Mouse (Mus musculus) kidney, embryonic 16.5 days (tissue): ENCODE data around the gene Mpdz. TPM values are rescaled to one million over a fixed set of nuclear protein-coding genes. Genes with fewer than 3 reads are reported as not detected.
A peak's percentile ranks its signal among the peaks of the same experiment; 100 is the strongest.

Experiments
- ATAC-seq: fragments of 200-750 bp; cut with Nextera tagmentation; 2 replicates; pipeline ENCODE4 v1.8.0; 2017; ENCODE audit warnings: moderate TSS enrichment; ENCODE audit not compliant: low FRiP score, low TSS enrichment
- H3K27ac ChIP-seq: fragments of 300-500 bp; sonication (generic); 2 replicates; pipeline ENCODE4 v1.5.1; 2014; ENCODE audit warnings: low read length
- H3K27me3 ChIP-seq: fragments of 300-500 bp; sonication (generic); 2 replicates; pipeline ENCODE4 v1.6.1; 2014; ENCODE audit warnings: low read length, control low read depth, mixed read lengths; ENCODE audit not compliant: insufficient read depth
- H3K36me3 ChIP-seq: fragments of 300-500 bp; sonication (generic); 2 replicates; pipeline ENCODE4 v1.6.1; 2014; ENCODE audit warnings: low read length, control low read depth, mixed read lengths; ENCODE audit not compliant: insufficient read depth
- H3K4me1 ChIP-seq: fragments of 300-500 bp; sonication (generic); 2 replicates; pipeline ENCODE4 v1.6.1; 2014; ENCODE audit warnings: low read length, control low read depth, mixed read lengths; ENCODE audit not compliant: insufficient read depth
- H3K4me2 ChIP-seq: fragments of 300-500 bp; sonication (generic); replicated peaks from 2 replicates; pipeline ENCODE4 v1.6.1; 2014; ENCODE audit warnings: low read depth, low read length
- H3K4me3 ChIP-seq: fragments of 300-500 bp; sonication (generic); 2 replicates; pipeline ENCODE4 v1.5.1; 2014; ENCODE audit warnings: mild to moderate bottlenecking, low read length
- H3K9ac ChIP-seq: fragments of 300-500 bp; sonication (generic); replicated peaks from 2 replicates; pipeline ENCODE4 v1.6.1; 2014; ENCODE audit warnings: low read length
- H3K9me3 ChIP-seq: fragments of 300-500 bp; sonication (generic); 2 replicates; pipeline ENCODE4 v1.6.1; 2016; ENCODE audit warnings: low read length, control low read depth
- WGBS: fragments of 180-500 bp; shearing (Covaris S2); extraction: QIAGEN DNeasy Blood & Tissue Kit; methylation state at CpG from one replicate; pipeline ENCODE4 v1.1.7; 2014; 5-methylcytosine and 5-hydroxymethylcytosine counted together
- polyA plus RNA-seq: library from polyadenylated mRNA; unstranded; fragments of >200 nt; fragmentation: Nextera tagmentation; extraction: Ambion mirVana; gene quantifications from 2 replicates; pipeline ENCODE4 v1.2.1, GENCODE M21; 2015

The Mpdz gene
- polyA plus RNA-seq, 1 experiment from 2014 or later = 32.3 TPM

- Histone ChIP-seq H3K4me2 (no peak overlapping the region), H3K9ac (no peak overlapping the region), H3K9me3 (no peaks in the 10 kb centered on the region), H3K27me3 (no peaks in the 10 kb centered on the region), H3K36me3 (peaks cover 10% of the 10 kb centered on the region; the same call in 1 of the 2 replicates), H3K4me3 (no peak overlapping the region), H3K27ac (no peak overlapping the region), H3K4me1 (no peaks in the 10 kb centered on the region)
- no peak for ATAC-seq
- WGBS = 88% methylated on average over 2 of the region's 2 CpGs
These were observed 109.0 kb downstream of the Mpdz start for GRCm38 (mm10) chr4:81333628-81333991.

- Histone ChIP-seq H3K27me3 (no peaks in the 10 kb centered on the region), H3K9ac (no peak overlapping the region), H3K4me2 (no peak overlapping the region), H3K36me3 (peaks cover 10% of the 10 kb centered on the region; the same call in 1 of the 2 replicates), H3K4me1 (no peaks in the 10 kb centered on the region), H3K4me3 (no peak overlapping the region), H3K27ac (no peak overlapping the region), H3K9me3 (no peaks in the 10 kb centered on the region)
- 72% methylated on average over 11 of the region's 11 CpGs for WGBS
- 0 out of 2 replicates have a peak, but pooled peaks have one; percentile 39 for ATAC-seq
These were observed 109.6 kb downstream of the Mpdz start for GRCm38 (mm10) chr4:81332901-81333627.

- no peaks in the 10 kb centered on the region for H3K9me3 ChIP-seq
- peaks cover 10% of the 10 kb centered on the region; the same call in 1 of the 2 replicates for H3K36me3 ChIP-seq
- 78% methylated on average over 6 of the region's 6 CpGs for WGBS
- no peak overlapping the region for H3K27ac ChIP-seq
- no peaks in the 10 kb centered on the region for H3K27me3 ChIP-seq
- no peak for ATAC-seq
- H3K4me2 ChIP-seq = no peak overlapping the region
- H3K9ac ChIP-seq = no peak overlapping the region
- H3K4me1 ChIP-seq = no peaks in the 10 kb centered on the region
- H3K4me3 ChIP-seq = no peak overlapping the region
These were observed 110.2 kb downstream of the Mpdz start for GRCm38 (mm10) chr4:81332439-81332841.

- no peak overlapping the region for H3K27ac ChIP-seq
- H3K27me3 ChIP-seq = no peaks in the 10 kb centered on the region
- no peaks in the 10 kb centered on the region for H3K4me1 ChIP-seq
- no peak for ATAC-seq
- H3K4me2 ChIP-seq = no peak overlapping the region
- no peak overlapping the region for H3K9ac ChIP-seq
- peaks cover 3% of the 10 kb centered on the region; the same call in 1 of the 2 replicates for H3K36me3 ChIP-seq
- no peaks in the 10 kb centered on the region for H3K9me3 ChIP-seq
- no peak overlapping the region for H3K4me3 ChIP-seq
- WGBS = 81% methylated on average over 2 of the region's 2 CpGs
These were observed 114.9 kb downstream of the Mpdz start for GRCm38 (mm10) chr4:81327694-81328093.

GRCm38 (mm10) chr4:81323853-81324252 lies 118.8 kb downstream of the Mpdz start:
- H3K4me2 ChIP-seq = no peak overlapping the region
- no peak overlapping the region for H3K4me3 ChIP-seq
- no peak overlapping the region for H3K9ac ChIP-seq
- no peak overlapping the region for H3K27ac ChIP-seq
- H3K36me3 ChIP-seq = peaks cover 6% of the 10 kb centered on the region; the same call in 1 of the 2 replicates
- no peaks in the 10 kb centered on the region for H3K4me1 ChIP-seq
- no peaks in the 10 kb centered on the region for H3K9me3 ChIP-seq
- no peak for ATAC-seq
- H3K27me3 ChIP-seq = no peaks in the 10 kb centered on the region
- 88% methylated on average over 4 of the region's 4 CpGs for WGBS

GRCm38 (mm10) chr4:81322232-81322631 lies 120.4 kb downstream of the Mpdz start:
- Histone ChIP-seq H3K36me3 (peaks cover 13% of the 10 kb centered on the region), H3K9ac (no peak overlapping the region), H3K27ac (no peak overlapping the region), H3K9me3 (no peaks in the 10 kb centered on the region), H3K4me1 (no peaks in the 10 kb centered on the region), H3K4me2 (no peak overlapping the region), H3K27me3 (no peaks in the 10 kb centered on the region), H3K4me3 (no peak overlapping the region)
- no peak for ATAC-seq
- 86% methylated on average over 3 of the region's 3 CpGs for WGBS

- Histone ChIP-seq H3K36me3 (peaks cover 11% of the 10 kb centered on the region; the same call in 1 of the 2 replicates), H3K27me3 (no peaks in the 10 kb centered on the region), H3K4me1 (peaks cover 11% of the 10 kb centered on the region), H3K27ac (peak overlapping the region; percentile 29; the same call in 1 of the 2 replicates), H3K4me3 (no peak overlapping the region), H3K9ac (no peak overlapping the region), H3K9me3 (no peaks in the 10 kb centered on the region), H3K4me2 (no peak overlapping the region)
- WGBS = 66% methylated on average over 5 of the region's 5 CpGs
- ATAC-seq = 0 out of 2 replicates have a peak, but pooled peaks have one; percentile 46
These were observed 128.0 kb downstream of the Mpdz start for GRCm38 (mm10) chr4:81314618-81315017.

GRCm38 (mm10) chr4:81313246-81313645 lies 129.4 kb downstream of the Mpdz start:
- no peaks in the 10 kb centered on the region for H3K27me3 ChIP-seq
- peaks cover 11% of the 10 kb centered on the region; the same call in 1 of the 2 replicates for H3K36me3 ChIP-seq
- H3K4me3 ChIP-seq = no peak overlapping the region
- no peaks in the 10 kb centered on the region for H3K9me3 ChIP-seq
- H3K4me1 ChIP-seq = peaks cover 12% of the 10 kb centered on the region
- 82% methylated on average over 4 of the region's 4 CpGs for WGBS
- no peak overlapping the region for H3K27ac ChIP-seq
- no peak for ATAC-seq
- H3K4me2 ChIP-seq = no peak overlapping the region
- H3K9ac ChIP-seq = no peak overlapping the region

GRCm38 (mm10) chr4:81310168-81310474 lies 132.5 kb downstream of the Mpdz start:
- ATAC-seq = peak; percentile 19; the same call in 1 of the 2 replicates
- Histone ChIP-seq H3K27ac (peak overlapping the region; percentile 53; the same call in 1 of the 2 replicates), H3K36me3 (0 out of 2 replicates have a peak, but pooled peaks cover 3% of the 10 kb centered on the region), H3K4me2 (no peak overlapping the region), H3K27me3 (no peaks in the 10 kb centered on the region), H3K9ac (no peak overlapping the region), H3K4me3 (no peak overlapping the region), H3K9me3 (no peaks in the 10 kb centered on the region), H3K4me1 (peaks cover 12% of the 10 kb centered on the region)
- WGBS = 60% methylated on average over 2 of the region's 2 CpGs

- peak; percentile 63; the same call in 1 of the 2 replicates for ATAC-seq
- WGBS = 58% methylated on average over 12 of the region's 12 CpGs
- Histone ChIP-seq H3K36me3 (0 out of 2 replicates have a peak, but pooled peaks cover 3% of the 10 kb centered on the region), H3K4me3 (no peak overlapping the region), H3K9me3 (no peaks in the 10 kb centered on the region), H3K4me1 (peaks cover 7% of the 10 kb centered on the region), H3K27ac (peak overlapping the region; percentile 53; the same call in 1 of the 2 replicates), H3K4me2 (no peak overlapping the region), H3K9ac (no peak overlapping the region), H3K27me3 (no peaks in the 10 kb centered on the region)
These were observed 133.0 kb downstream of the Mpdz start for GRCm38 (mm10) chr4:81309473-81310167.
